Mouse (Mus musculus) heart, postnatal 0 days (tissue): Measurements from ENCODE around the gene Shroom3.

Source experiments
- CTCF ChIP-seq: IDR thresholded peaks from 2 replicates; pipeline ENCODE4 v1.5.1; 2016; ENCODE audit warnings: antibody characterized with exemption, control low read depth, low read depth
- EP300 ChIP-seq: IDR thresholded peaks from 2 replicates; pipeline ENCODE4 v1.6.1; 2016; ENCODE audit warnings: antibody characterized with exemption, low read depth

DNA sequence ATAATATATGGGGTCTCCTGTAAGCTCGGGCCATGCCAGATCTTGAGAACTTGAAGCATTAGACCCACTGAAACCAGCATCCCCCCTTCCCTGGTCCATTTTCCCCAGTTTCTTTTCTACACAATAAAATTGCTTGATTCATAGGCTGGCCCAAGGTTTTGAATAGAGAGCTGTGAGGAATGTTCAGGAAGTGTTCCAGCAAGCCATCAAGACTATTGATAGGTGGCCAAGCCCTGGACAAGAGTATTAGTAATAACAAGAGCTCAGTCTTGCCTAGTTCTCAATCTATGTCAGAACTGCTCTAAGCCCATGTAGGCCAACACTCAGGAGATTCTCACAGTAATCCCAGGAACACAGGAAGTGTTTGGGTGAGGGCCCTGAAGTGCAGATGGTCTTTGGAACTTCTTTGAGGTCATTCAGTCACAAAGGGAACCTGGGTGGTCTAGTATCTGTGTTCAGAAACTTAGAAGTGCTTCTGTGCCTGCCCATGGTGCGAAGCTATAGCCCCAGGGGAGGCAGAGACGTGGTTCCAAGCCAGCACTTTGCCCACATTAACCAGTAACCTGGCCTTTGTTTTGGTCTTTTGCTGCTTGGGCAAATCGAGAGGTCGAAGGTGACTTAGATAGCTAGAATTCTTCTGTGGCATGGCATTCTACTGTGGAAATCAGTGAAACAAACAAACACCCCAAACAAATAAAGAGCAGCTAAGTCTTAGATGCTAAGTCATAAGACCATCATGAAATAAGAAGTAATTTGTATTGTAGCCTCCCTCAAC lies 29.6 kb downstream of the Shroom3 start:
- TF ChIP-seq EP300 (no peak), CTCF (no peak)
